Mouse (Mus musculus): ENCODE data around the gene Calm3. TPM values are rescaled to one million over a fixed set of nuclear protein-coding genes. Genes with fewer than 3 reads are reported as not detected.

Calm3 gene
- polyA plus RNA-seq, 1 experiment from 2014 or later: 99.4 TPM

GRCm38 (mm10) chr7:16932704-16933577 lies 9.0 kb upstream of the Calm3 start:
- 0 out of 2 replicates have a peak, but pooled peaks cover 2% of the 10 kb centered on the region for H3K4me1 ChIP-seq
- 49% methylated on average over 14 of the region's 14 CpGs for WGBS
- 0 out of 2 replicates have a peak, but pooled peaks have one; percentile 42 for ATAC-seq (ENCODE audit: insufficient number of reproducible peaks, low FRiP score, low TSS enrichment, low read depth)

DNA sequence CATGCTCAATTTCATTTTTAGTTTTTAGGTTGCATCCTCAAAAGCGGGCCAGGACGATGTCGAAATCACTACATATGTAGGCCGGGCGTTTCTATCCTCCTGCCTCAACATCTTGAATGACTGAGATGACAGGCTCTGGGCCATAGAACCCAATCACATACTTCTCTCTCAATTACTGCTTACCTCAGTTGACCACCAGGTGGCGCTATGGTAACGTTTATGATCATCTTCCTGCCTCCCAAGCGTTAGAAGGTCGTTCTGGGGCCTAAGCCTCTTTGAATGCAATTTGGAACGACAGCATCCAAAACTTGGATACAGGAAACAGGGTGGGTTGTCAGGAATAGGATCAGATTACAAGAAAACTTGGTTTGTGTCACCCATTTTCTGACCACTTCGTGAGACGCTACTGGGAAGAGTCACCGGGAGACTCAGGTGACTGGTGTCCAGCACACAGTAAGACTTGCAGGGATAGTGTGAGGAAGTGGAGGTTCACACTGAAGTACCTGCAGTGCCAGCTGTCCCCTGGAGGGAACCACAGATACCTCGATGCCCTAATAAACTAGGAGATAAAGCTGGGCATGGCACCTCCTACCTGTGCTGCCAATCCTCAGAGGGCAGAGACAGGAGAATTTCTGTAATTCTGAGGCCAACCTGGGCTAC lies 8.2 kb upstream of the Calm3 start:
- no peaks in the 10 kb centered on the region for H3K36me3 ChIP-seq
- no peak overlapping the region for H3K4me3 ChIP-seq
- H3K9ac ChIP-seq: no peak overlapping the region
- H3K9me3 ChIP-seq: no peaks in the 10 kb centered on the region
- no peak overlapping the region for H3K27ac ChIP-seq
- 0 out of 2 replicates have a peak, but pooled peaks cover 2% of the 10 kb centered on the region for H3K4me1 ChIP-seq
- no peaks in the 10 kb centered on the region for H3K27me3 ChIP-seq
- WGBS: 18% methylated on average over 14 of the region's 14 CpGs
- ATAC-seq (ENCODE audit: insufficient number of reproducible peaks, low FRiP score, low TSS enrichment, low read depth): peak; percentile 61; the same call in 1 of the 2 replicates
- H3K4me2 ChIP-seq: no peak overlapping the region

More at GRCm38 (mm10) chr7:16932704-16933577, 9.0 kb upstream of the Calm3 start:
- Histone ChIP-seq H3K9ac (no peak overlapping the region), H3K9me3 (no peaks in the 10 kb centered on the region), H3K27me3 (no peaks in the 10 kb centered on the region), H3K36me3 (no peaks in the 10 kb centered on the region), H3K4me2 (no peak overlapping the region), H3K4me3 (no peak overlapping the region), H3K27ac (no peak overlapping the region)

- Histone ChIP-seq H3K27ac (no peak overlapping the region), H3K9me3 (no peaks in the 10 kb centered on the region), H3K4me2 (no peak overlapping the region), H3K9ac (no peak overlapping the region), H3K27me3 (no peaks in the 10 kb centered on the region), H3K36me3 (no peaks in the 10 kb centered on the region), H3K4me1 (0 out of 2 replicates have a peak, but pooled peaks cover 2% of the 10 kb centered on the region), H3K4me3 (no peak overlapping the region)
- WGBS: 11% methylated on average over 1 of the region's 1 CpGs
- ATAC-seq (ENCODE audit: insufficient number of reproducible peaks, low FRiP score, low TSS enrichment, low read depth): no peak
These were observed 6.9 kb upstream of the Calm3 start for GRCm38 (mm10) chr7:16930850-16931249.

DNA sequence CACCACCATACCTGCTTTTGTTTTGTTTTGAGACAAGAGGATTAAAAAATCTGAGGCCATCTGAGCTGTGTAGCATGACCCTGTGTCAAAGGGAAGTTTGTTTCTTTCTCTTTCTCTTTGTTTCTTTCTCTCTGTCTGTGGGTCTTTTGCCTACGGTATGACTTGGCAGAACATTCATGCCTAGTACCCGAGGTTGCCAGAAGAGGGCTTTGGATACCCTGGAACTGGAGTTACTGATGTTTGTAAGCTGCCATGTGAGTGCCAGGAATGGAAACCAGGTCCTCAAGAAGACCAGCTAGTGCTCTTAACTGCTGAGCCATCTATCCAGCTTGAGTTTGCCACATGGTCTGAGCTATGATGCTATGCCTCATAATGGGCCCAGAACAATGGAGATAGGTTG lies 4.4 kb upstream of the Calm3 start:
- ATAC-seq (ENCODE audit: insufficient number of reproducible peaks, low FRiP score, low TSS enrichment, low read depth): no peak
- Histone ChIP-seq H3K36me3 (no peaks in the 10 kb centered on the region), H3K4me3 (no peak overlapping the region), H3K9me3 (no peaks in the 10 kb centered on the region), H3K27ac (no peak overlapping the region), H3K4me2 (no peak overlapping the region), H3K4me1 (0 out of 2 replicates have a peak, but pooled peaks cover 6% of the 10 kb centered on the region), H3K9ac (no peak overlapping the region), H3K27me3 (no peaks in the 10 kb centered on the region)
- 46% methylated on average over 2 of the region's 2 CpGs for WGBS

DNA sequence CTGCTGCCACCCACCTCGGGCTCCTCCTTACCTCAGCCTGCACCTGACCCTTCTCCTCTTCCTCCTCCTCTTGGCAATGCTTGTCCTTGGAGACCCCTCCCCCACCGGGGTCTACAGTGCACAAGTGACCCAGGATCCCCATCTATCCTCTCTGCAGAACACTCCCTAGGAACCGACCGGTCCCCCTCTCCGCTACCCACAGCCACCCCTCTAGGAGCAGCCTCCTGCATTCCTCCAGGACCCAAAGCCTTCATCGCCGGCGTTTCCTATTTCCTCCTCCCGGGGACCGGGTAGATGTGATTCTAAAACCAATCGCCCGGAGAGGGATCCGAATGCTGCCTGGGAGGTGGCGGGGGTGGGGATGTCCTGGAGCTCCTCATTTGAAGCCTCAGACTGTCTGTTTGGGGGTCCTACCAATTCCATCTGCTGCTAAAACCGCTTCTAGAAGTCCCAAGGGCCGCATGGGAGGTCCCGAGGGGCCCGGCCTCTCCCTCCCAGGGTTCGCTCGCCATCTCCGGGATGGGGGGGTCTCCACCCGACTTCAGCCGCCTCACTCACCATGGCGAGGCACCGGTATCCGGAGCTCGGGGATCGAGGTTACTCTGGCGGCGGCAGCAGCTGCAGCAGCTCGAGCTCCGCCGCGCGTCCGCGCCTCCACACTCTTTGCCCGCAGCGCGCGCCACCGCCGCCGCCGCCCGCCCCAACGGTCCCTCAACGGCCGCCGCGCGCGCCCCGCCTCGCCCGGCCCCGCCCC lies 454 bp downstream of the Calm3 start:
- peak overlapping the region; percentile 76 for H3K4me3 ChIP-seq
- peaks cover 13% of the 10 kb centered on the region for H3K36me3 ChIP-seq
- H3K4me2 ChIP-seq: peak overlapping the region; percentile 81
- H3K27me3 ChIP-seq: no peaks in the 10 kb centered on the region
- H3K9me3 ChIP-seq: no peaks in the 10 kb centered on the region
- peak overlapping the region; percentile 98 for H3K9ac ChIP-seq
- WGBS: under 1% methylated on average over 57 of the region's 57 CpGs
- no peak for ATAC-seq (ENCODE audit: insufficient number of reproducible peaks, low FRiP score, low TSS enrichment, low read depth)
- peaks cover 45% of the 10 kb centered on the region for H3K4me1 ChIP-seq
- H3K27ac ChIP-seq: peak overlapping the region; percentile 97

- WGBS: 47% methylated on average over 10 of the region's 10 CpGs
- H3K27me3 ChIP-seq: no peaks in the 10 kb centered on the region
- peak overlapping the region; percentile 81 for H3K4me2 ChIP-seq
- H3K36me3 ChIP-seq: peaks cover 23% of the 10 kb centered on the region
- peaks cover 51% of the 10 kb centered on the region for H3K4me1 ChIP-seq
- ATAC-seq (ENCODE audit: insufficient number of reproducible peaks, low FRiP score, low TSS enrichment, low read depth): no peak
- H3K9me3 ChIP-seq: no peaks in the 10 kb centered on the region
- peak overlapping the region; percentile 76 for H3K4me3 ChIP-seq
- H3K27ac ChIP-seq: peak overlapping the region; percentile 97
- peak overlapping the region; percentile 98 for H3K9ac ChIP-seq
These were observed 1.4 kb downstream of the Calm3 start for GRCm38 (mm10) chr7:16922360-16922973.

DNA sequence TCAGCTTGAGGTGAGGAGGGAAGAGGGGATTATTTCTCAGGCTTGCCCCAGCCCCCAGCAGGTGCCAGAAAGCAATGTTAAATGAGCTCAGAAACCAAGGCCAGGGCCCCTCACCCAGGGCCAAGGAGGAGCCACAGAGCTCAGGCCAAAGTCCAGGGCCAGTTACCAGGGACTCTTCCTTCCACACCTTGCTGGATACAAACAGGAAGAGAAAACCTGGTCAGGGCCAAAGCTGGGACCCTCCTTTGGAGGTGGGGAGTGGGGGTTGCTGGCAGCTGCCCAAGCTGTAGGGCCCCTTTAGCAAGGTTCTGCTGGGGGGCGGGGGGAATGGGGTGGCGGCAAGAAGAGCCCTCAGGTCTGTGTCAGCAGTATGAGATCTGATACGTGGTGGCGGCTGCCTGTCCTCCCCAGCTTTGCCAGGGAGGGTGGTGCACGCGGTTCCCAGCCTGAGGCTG lies 2.0 kb downstream of the Calm3 start:
- Histone ChIP-seq H3K9ac (peak overlapping the region; percentile 98), H3K4me2 (peak overlapping the region; percentile 81), H3K9me3 (no peaks in the 10 kb centered on the region), H3K27me3 (no peaks in the 10 kb centered on the region), H3K27ac (peak overlapping the region; percentile 97), H3K36me3 (peaks cover 29% of the 10 kb centered on the region), H3K4me1 (peaks cover 51% of the 10 kb centered on the region), H3K4me3 (peak overlapping the region; percentile 76)
- 33% methylated on average over 6 of the region's 6 CpGs for WGBS
- ATAC-seq (ENCODE audit: insufficient number of reproducible peaks, low FRiP score, low TSS enrichment, low read depth): no peak

DNA sequence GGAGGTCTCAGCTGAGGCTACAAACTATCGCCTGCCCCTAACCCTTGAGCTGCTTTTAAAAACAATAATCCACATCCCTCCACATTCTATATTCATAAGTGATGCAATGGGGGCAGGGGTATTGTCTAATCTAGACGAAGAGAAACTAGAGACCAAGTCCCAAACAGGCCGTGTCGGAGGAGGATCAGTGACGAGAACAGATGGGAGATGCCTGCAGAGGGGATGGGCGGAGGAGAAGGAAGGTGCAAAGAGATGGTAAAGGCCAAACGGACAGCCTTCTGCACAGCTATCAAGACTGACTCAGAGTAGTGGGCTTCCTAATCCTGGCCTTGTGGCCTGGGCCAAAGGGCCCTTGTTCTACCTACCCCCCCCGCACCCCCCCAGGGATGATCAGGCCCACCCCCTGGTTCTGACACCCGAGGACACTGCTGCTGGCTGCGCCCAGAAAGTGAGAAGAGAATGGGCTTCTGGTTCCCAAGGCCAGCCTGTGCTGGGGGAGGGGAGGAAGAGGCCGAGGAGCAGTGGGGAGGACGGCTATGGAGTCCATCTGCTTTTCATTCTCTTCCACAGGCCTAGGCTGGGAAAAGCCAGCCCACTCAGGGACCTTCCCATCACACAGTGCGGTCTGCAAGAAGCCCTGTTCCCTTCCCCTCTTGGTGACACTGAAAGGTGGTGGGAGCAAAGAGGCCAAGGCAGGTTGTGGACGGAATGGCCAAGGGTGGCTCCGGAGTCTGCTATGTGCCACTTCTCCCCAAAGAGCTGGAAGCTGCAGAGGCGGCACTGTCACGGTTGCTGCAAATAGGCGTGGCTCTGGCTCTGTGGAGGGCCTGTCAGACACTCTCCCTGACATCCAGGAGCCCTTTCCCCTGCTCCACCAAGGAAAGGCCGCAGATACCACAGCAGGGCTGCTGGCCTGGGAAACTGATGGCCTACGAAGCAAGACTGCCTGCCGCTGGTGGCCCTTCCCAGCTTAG lies 2.8 kb downstream of the Calm3 start:
- WGBS: 25% methylated on average over 21 of the region's 21 CpGs
- ATAC-seq (ENCODE audit: insufficient number of reproducible peaks, low FRiP score, low TSS enrichment, low read depth): no peak
- peak overlapping the region; percentile 76 for H3K4me3 ChIP-seq

DNA sequence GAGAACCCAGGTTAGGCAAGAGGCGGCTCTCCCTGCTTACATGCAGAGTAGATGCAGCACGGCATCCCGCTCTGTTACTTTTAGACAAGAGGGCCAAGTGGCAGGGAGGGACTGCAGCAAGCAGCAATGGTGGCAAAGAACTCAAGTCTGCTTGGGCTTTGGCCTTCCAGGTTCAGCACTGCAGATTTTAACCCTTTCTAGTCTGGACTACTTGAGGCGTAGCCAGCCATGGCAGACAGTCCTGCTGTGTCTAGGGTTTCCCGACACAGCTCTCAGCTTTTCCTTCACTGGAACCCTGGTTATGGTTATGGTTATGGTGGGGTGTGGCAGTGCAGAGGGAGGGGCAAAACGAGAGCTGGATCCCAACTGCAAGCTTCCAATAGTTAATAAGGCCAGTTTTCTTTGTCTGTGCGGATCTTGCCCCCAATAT lies 3.7 kb downstream of the Calm3 start:
- Histone ChIP-seq H3K4me3 (no peak overlapping the region; the same call in 1 of the 2 replicates), H3K27me3 (no peaks in the 10 kb centered on the region), H3K4me1 (peaks cover 51% of the 10 kb centered on the region), H3K9me3 (no peaks in the 10 kb centered on the region), H3K27ac (peak overlapping the region; percentile 51; the same call in 1 of the 2 replicates), H3K4me2 (0 out of 2 replicates have a peak overlapping the region, but pooled peaks have one; percentile 17), H3K36me3 (peaks cover 46% of the 10 kb centered on the region), H3K9ac (peak overlapping the region; percentile 7; the same call in 1 of the 2 replicates)
- ATAC-seq (ENCODE audit: insufficient number of reproducible peaks, low FRiP score, low TSS enrichment, low read depth): no peak
- WGBS: 66% methylated on average over 7 of the region's 7 CpGs

More for the DNA sequence above, 2.8 kb downstream of the Calm3 start:
- no peaks in the 10 kb centered on the region for H3K9me3 ChIP-seq
- no peaks in the 10 kb centered on the region for H3K27me3 ChIP-seq
- peak overlapping the region; percentile 81 for H3K4me2 ChIP-seq
- H3K9ac ChIP-seq: peak overlapping the region; percentile 98
- H3K27ac ChIP-seq: peak overlapping the region; percentile 97
- H3K36me3 ChIP-seq: peaks cover 37% of the 10 kb centered on the region
- peaks cover 51% of the 10 kb centered on the region for H3K4me1 ChIP-seq
